Mouse (Mus musculus): ENCODE measurements at regions not wholly inside any gene's neighbourhood (a gene's known extent, or its start where the extent isn't known, plus 50 kb on each side); places are given as distances from the start of the nearest gene placed in this dataset.

DNA sequence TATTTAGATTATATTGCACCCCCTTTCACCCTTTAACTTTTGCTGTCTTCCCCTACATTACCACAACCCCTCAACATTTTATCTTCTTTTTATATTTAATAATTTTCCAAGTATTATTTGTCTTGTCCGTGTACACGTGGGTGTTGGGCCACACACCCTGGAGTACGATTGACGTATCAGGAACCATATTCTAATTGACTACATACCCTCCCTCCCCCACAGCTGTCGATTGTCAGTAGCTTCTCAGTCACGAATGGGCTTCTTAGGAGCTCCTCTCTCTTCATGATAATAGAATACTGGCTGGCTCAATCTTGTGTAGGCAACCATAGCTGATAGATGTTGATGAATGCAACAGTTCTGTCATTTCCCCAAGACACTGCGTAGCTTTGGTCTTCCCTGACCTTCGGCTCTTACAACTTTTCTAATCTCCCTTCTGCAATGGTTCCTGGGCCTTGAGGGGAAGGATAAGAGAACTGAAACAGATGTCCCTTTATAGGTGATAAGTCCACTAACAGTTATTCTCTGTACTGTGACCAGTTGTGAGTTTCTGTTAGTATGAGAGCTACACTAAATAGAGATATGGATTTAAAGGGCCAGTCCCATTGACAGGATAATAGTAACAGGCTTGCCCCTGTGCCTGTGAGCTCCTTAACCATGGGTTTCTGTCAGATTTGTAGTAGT, 310.9 kb downstream of the Epha7 start:
- no peak for DNase-seq (ENCODE audit: low spot score)
- Histone ChIP-seq H3K36me3 (ENCODE audit: control insufficient read depth, insufficient read depth, low read length) (no peaks in the 10 kb centered on the region), H3K27me3 (ENCODE audit: control insufficient read depth, insufficient read depth, low read length) (no peaks in the 10 kb centered on the region), H3K9ac (ENCODE audit: low read length) (no peak overlapping the region), H3K4me1 (ENCODE audit: control insufficient read depth, insufficient read depth, low read length) (peaks cover 4% of the 10 kb centered on the region), H3K27ac (ENCODE audit: low read depth, low read length) (no peak overlapping the region), H3K9me3 (ENCODE audit: control insufficient read depth, low read length) (no peaks in the 10 kb centered on the region), H3K4me3 (ENCODE audit: low read depth, low read length) (no peak overlapping the region), H3K4me2 (ENCODE audit: low read depth) (no peak overlapping the region)
- ATAC-seq (ENCODE audit: insufficient read depth, low FRiP score, low TSS enrichment) = no peak
- WGBS = 89% methylated on average over 8 of the region's 8 CpGs

DNA sequence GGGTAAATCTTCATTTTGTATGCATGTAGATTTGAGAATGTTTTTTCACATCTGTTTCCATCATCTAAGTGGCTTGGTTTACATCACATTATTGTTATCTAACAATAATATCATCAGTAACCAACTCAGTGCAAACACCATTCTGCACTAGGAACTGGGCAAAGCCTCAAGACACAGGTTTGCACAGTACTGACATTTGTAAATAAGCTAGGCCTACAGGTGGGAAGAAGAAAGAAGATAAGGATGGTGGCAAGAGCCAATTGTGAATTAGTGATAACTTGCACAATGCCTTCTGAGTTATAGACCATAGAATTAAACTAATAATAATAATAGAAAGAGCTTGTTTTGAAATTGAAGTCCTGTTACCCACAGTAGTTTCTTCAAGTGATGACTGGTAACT, 317.6 kb downstream of the Epha7 start:
- no peak overlapping the region for H3K9ac ChIP-seq (ENCODE audit: low read length)
- no peak for ATAC-seq (ENCODE audit: insufficient read depth, low FRiP score, low TSS enrichment)
- H3K9me3 ChIP-seq (ENCODE audit: control insufficient read depth, low read length) = no peaks in the 10 kb centered on the region
- H3K36me3 ChIP-seq (ENCODE audit: control insufficient read depth, insufficient read depth, low read length) = no peaks in the 10 kb centered on the region
- no peak for DNase-seq (ENCODE audit: low spot score)
- H3K27ac ChIP-seq (ENCODE audit: low read depth, low read length) = no peak overlapping the region
- no peak overlapping the region for H3K4me3 ChIP-seq (ENCODE audit: low read depth, low read length)
- no peaks in the 10 kb centered on the region for H3K4me1 ChIP-seq (ENCODE audit: control insufficient read depth, insufficient read depth, low read length)
- H3K4me2 ChIP-seq (ENCODE audit: low read depth) = no peak overlapping the region
- H3K27me3 ChIP-seq (ENCODE audit: control insufficient read depth, insufficient read depth, low read length) = no peaks in the 10 kb centered on the region

DNA sequence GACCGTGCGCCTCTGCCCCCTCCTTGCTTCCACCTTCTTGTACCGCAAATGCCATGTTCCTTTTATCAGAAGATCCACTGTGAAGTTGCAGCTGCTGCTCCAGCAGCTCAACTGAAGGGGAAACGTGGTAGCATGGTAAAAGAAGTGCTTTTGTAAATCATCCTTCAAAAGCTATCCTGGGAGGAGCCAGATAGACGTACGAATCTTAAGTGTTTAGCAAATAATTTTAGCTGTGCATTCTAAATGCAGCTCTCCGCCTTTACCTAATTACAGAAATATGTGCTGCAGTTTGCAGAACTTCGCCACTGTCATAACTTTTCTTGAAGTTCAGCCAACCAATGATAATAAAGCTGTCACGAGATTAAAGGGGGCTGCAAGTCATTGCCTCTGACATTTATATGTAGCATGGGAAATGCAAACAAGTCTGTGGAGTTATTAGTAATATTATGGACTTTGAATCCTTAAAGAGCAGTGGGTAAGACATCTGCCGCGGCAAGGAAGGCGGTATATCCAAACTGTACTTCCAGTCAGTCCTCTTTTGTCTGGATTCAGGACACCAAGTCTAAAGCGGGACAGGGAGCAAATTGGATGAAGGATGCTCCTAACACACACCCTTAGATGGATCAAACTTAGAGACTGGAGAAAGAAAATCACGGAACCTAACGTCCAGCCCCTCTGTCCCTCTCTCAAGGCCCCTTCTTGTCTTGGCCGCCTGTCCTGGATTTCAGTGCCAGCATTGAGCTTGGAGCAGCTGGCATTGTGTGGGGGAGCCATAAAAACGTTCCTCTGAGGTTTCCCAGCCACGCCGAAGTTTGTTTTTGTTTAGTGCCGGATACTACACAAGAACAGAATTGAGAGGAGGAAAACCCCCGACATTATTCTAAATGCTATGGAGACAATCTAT, 320.7 kb downstream of the Epha7 start:
- 0 out of 2 replicates have a peak, but pooled peaks have one; percentile 32 for ATAC-seq (ENCODE audit: insufficient read depth, low FRiP score, low TSS enrichment)
- Histone ChIP-seq H3K9me3 (ENCODE audit: control insufficient read depth, low read length) (no peaks in the 10 kb centered on the region), H3K36me3 (ENCODE audit: control insufficient read depth, insufficient read depth, low read length) (no peaks in the 10 kb centered on the region), H3K9ac (ENCODE audit: low read length) (no peak overlapping the region), H3K4me2 (ENCODE audit: low read depth) (no peak overlapping the region), H3K4me1 (ENCODE audit: control insufficient read depth, insufficient read depth, low read length) (no peaks in the 10 kb centered on the region), H3K27me3 (ENCODE audit: control insufficient read depth, insufficient read depth, low read length) (no peaks in the 10 kb centered on the region), H3K4me3 (ENCODE audit: low read depth, low read length) (no peak overlapping the region), H3K27ac (ENCODE audit: low read depth, low read length) (0 out of 2 replicates have a peak overlapping the region, but pooled peaks have one; percentile 10)
- no peak for DNase-seq (ENCODE audit: low spot score)
- WGBS = 50% methylated on average over 21 of the region's 21 CpGs

DNA sequence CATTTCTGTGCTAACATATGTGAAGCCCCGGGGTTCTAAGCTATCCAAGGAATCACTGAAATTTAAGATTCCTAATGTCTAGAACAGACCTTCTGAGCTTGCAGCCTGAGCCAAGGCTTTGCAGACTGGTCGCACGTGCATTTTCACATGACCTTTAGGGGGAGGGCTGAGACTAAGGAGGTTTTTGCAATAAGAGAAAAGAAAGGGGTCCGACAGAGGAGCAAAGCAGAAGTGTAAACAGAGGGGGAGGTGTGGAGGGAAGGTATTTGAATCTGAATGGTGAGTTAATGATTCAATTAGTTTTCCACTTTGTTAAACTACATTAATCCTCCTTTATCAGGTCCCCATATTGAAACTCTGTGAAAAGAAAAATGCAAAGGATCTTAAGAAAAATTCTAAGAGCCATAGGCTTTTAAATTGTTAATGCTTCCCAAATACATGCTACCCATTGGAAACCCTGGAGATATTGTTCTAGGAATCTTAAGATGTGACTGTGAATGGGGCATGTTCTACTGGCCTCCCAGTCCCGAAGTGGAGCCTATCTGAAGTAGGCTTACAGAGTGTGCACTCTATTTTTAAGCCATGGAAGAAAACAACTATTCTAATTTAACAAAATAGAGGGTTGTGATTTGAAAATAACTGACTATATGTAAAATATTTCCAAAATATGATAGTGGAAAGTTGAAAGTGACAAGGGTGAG, 322.9 kb downstream of the Epha7 start:
- WGBS = 15% methylated on average over 5 of the region's 5 CpGs
- ATAC-seq (ENCODE audit: insufficient read depth, low FRiP score, low TSS enrichment) (no peak), DNase-seq (ENCODE audit: low spot score) (no peak)

DNA sequence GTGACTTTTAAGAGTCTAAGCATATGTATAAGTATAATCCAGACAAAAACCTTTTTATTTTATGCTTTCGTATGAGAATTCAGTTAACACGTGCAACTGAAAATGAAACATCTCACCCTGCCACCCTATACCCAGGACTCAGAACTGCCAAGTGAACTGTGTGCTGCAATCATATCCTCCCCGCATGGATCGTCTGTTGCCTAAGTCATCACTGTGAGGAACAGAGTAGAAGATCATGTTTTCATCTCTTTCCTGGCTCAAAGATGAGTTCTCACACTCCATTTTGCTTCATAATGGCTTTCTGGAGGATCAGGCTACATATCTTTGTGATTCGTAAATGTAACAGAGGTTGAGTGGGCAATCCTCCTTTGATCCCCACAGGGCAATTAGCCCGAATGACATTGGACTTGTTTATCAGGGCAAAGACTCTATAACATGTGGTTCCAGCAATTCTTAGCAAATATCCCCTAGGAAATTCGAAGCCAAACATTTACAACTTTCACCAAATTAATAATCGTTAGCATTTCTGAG, 325.9 kb downstream of the Epha7 start:
- DNase-seq (ENCODE audit: low spot score) = no peak
- no peaks in the 10 kb centered on the region for H3K27me3 ChIP-seq (ENCODE audit: control insufficient read depth, insufficient read depth, low read length)
- 78% methylated on average over 8 of the region's 8 CpGs for WGBS

More for the DNA sequence above, 322.9 kb downstream of the Epha7 start:
- Histone ChIP-seq H3K4me1 (ENCODE audit: control insufficient read depth, insufficient read depth, low read length) (no peaks in the 10 kb centered on the region), H3K9ac (ENCODE audit: low read length) (no peak overlapping the region), H3K27ac (ENCODE audit: low read depth, low read length) (no peak overlapping the region), H3K9me3 (ENCODE audit: control insufficient read depth, low read length) (no peaks in the 10 kb centered on the region), H3K36me3 (ENCODE audit: control insufficient read depth, insufficient read depth, low read length) (no peaks in the 10 kb centered on the region), H3K4me3 (ENCODE audit: low read depth, low read length) (no peak overlapping the region), H3K27me3 (ENCODE audit: control insufficient read depth, insufficient read depth, low read length) (no peaks in the 10 kb centered on the region), H3K4me2 (ENCODE audit: low read depth) (no peak overlapping the region)

DNA sequence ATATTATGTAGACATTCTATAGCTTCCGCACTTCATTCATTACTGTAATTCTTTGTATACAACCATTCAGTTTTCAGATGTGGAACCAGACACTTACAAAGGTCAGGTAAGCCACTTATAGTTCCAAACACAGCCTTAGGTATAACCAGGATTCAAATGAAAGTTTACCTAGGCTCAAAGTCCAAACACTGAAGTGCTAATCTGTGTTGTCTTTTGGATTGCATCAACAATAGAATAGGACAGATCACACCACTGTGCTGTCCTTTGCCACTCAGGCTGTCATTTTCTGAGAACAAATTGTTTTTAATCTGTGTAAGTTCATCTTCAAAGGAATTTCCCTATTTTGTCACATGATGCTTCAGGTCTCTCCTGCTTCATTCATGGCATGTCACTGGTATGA, 330.5 kb downstream of the Epha7 start:
- Histone ChIP-seq H3K9me3 (ENCODE audit: control insufficient read depth, low read length) (no peaks in the 10 kb centered on the region), H3K4me2 (ENCODE audit: low read depth) (no peak overlapping the region), H3K4me3 (ENCODE audit: low read depth, low read length) (no peak overlapping the region), H3K9ac (ENCODE audit: low read length) (no peak overlapping the region), H3K27me3 (ENCODE audit: control insufficient read depth, insufficient read depth, low read length) (no peaks in the 10 kb centered on the region), H3K4me1 (ENCODE audit: control insufficient read depth, insufficient read depth, low read length) (no peaks in the 10 kb centered on the region), H3K27ac (ENCODE audit: low read depth, low read length) (no peak overlapping the region), H3K36me3 (ENCODE audit: control insufficient read depth, insufficient read depth, low read length) (no peaks in the 10 kb centered on the region)
- ATAC-seq (ENCODE audit: insufficient read depth, low FRiP score, low TSS enrichment) (no peak), DNase-seq (ENCODE audit: low spot score) (no peak)
- WGBS = 90% methylated on average over 1 of the region's 1 CpGs

More for the DNA sequence above, 325.9 kb downstream of the Epha7 start:
- ATAC-seq (ENCODE audit: insufficient read depth, low FRiP score, low TSS enrichment) = no peak
- Histone ChIP-seq H3K36me3 (ENCODE audit: control insufficient read depth, insufficient read depth, low read length) (no peaks in the 10 kb centered on the region), H3K9ac (ENCODE audit: low read length) (no peak overlapping the region), H3K4me1 (ENCODE audit: control insufficient read depth, insufficient read depth, low read length) (no peaks in the 10 kb centered on the region), H3K4me2 (ENCODE audit: low read depth) (no peak overlapping the region), H3K9me3 (ENCODE audit: control insufficient read depth, low read length) (no peaks in the 10 kb centered on the region), H3K4me3 (ENCODE audit: low read depth, low read length) (no peak overlapping the region), H3K27ac (ENCODE audit: low read depth, low read length) (no peak overlapping the region)

DNA sequence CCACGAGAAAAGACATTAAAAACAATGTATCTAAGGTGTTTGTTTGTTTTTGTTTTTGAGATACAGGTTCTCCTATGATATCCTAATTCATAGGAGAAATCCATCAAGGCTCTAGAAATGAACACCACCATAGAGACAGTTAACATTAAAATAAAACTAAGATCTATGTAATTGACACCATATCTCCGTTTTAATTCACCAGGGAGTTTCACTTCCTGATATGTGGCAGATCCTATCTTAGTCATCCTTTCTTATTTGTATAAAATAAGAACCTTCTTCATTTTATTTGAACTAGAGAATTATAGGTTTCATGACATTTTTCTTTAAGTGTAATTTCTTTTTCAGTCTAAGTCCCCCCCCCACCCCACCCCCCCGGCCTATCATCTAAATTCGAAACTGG, 332.3 kb downstream of the Epha7 start:
- no peak overlapping the region for H3K27ac ChIP-seq (ENCODE audit: low read depth, low read length)
- no peak for DNase-seq (ENCODE audit: low spot score)
- no peaks in the 10 kb centered on the region for H3K4me1 ChIP-seq (ENCODE audit: control insufficient read depth, insufficient read depth, low read length)
- no peak overlapping the region for H3K4me2 ChIP-seq (ENCODE audit: low read depth)
- ATAC-seq (ENCODE audit: insufficient read depth, low FRiP score, low TSS enrichment) = no peak
- no peaks in the 10 kb centered on the region for H3K27me3 ChIP-seq (ENCODE audit: control insufficient read depth, insufficient read depth, low read length)
- H3K9me3 ChIP-seq (ENCODE audit: control insufficient read depth, low read length) = no peaks in the 10 kb centered on the region
- H3K4me3 ChIP-seq (ENCODE audit: low read depth, low read length) = no peak overlapping the region
- H3K36me3 ChIP-seq (ENCODE audit: control insufficient read depth, insufficient read depth, low read length) = no peaks in the 10 kb centered on the region
- no peak overlapping the region for H3K9ac ChIP-seq (ENCODE audit: low read length)
- 86% methylated on average over 4 of the region's 4 CpGs for WGBS

DNA sequence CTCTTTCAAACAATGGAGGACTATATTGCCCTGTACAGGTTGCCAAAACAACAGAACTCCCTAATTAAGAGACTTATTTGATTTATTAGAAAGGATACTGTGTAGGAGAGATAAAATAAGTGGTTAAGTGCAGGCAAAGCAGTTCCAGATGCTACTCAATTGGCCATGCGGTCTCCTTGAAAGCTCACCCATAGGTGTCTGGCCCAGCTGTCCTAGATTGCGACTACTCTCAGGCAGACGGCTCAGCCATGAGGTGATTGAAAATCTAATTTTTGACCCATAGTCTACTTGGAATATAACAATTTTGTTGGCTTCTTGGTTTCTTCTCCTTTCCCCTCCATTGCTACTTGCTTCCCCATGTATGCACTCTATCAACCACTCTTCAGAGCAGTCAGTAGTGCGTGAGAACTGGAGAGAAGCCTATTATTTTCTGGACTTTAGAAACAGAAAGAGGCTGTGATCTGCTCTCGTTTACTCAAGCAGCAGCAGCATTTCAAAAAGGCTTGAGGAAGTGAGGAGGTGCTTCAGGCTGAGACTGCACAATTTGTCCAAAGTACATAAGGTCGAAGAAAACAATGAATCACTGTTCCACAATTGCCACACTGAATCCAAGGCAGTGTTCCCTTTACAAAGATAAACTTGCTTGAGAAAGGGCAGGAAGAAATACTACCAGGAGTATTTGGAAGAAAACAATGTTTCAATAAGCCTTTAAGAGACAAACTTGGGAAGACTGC, 339.4 kb downstream of the Epha7 start:
- H3K4me3 ChIP-seq (ENCODE audit: low read depth, low read length) = no peak overlapping the region
- H3K4me1 ChIP-seq (ENCODE audit: control insufficient read depth, insufficient read depth, low read length) = no peaks in the 10 kb centered on the region
- no peaks in the 10 kb centered on the region for H3K36me3 ChIP-seq (ENCODE audit: control insufficient read depth, insufficient read depth, low read length)
- H3K9ac ChIP-seq (ENCODE audit: low read length) = no peak overlapping the region
- H3K4me2 ChIP-seq (ENCODE audit: low read depth) = no peak overlapping the region
- H3K27ac ChIP-seq (ENCODE audit: low read depth, low read length) = no peak overlapping the region
- ATAC-seq (ENCODE audit: insufficient read depth, low FRiP score, low TSS enrichment) (no peak), DNase-seq (ENCODE audit: low spot score) (no peak)
- no peaks in the 10 kb centered on the region for H3K9me3 ChIP-seq (ENCODE audit: control insufficient read depth, low read length)
- 66% methylated on average over 6 of the region's 6 CpGs for WGBS
- H3K27me3 ChIP-seq (ENCODE audit: control insufficient read depth, insufficient read depth, low read length) = no peaks in the 10 kb centered on the region

All from neural tube, embryonic 11.5 days (tissue).